Mouse (Mus musculus) spleen, adult 2 months (tissue): Measurements from ENCODE around the gene Sh3bgrl3.

Source experiments
- CTCF ChIP-seq: fragments of 200-500 bp; IDR thresholded peaks from 2 replicates; pipeline ENCODE4 v1.5.1; 2011; ENCODE audit warnings: mild to moderate bottlenecking, inconsistent platforms; ENCODE audit not compliant: insufficient read depth, insufficient read length, insufficient replicate concordance; ENCODE audit errors: extremely low read depth
- POLR2A ChIP-seq: fragments of 200-500 bp; IDR thresholded peaks from 2 replicates; pipeline ENCODE4 v1.6.1; 2011; ENCODE audit warnings: low read depth, low read length, inconsistent platforms

- TF ChIP-seq POLR2A: no peak
- no peak for TF ChIP-seq CTCF
Measured at GRCm38 (mm10) chr4:134119042-134119441, 9.5 kb downstream of the Sh3bgrl3 start.
